10 mouse cellular contexts compared by ENCODE assay signal in genomic region chr3:136426539-136427194, GRCm38 (mm10).
DNase-seq lines count a peak whose midpoint lies in the region; TF ChIP-seq lines count a peak whose summit lies in the region.
"Had no signal": no experiment of that assay in that cellular context is flagged by ENCODE, and none has a peak within 500 bp of the region (broad histone marks: within the 10 kb centered on the region; RNA-seq: fewer than 3 reads in every experiment).

No protein-coding gene starts in this region.

- H3K36me3 ChIP-seq in heart, embryonic 10.5 days: no peaks in the 10 kb centered on the region
- H3K36me3 ChIP-seq in thymus, adult 2 months (ENCODE audit: control insufficient read depth, insufficient read depth, low read length): no peaks in the 10 kb centered on the region
- H3K36me3 ChIP-seq: embryonic facial prominence, embryonic 15.5 days had no signal

- H3K4me1 ChIP-seq in heart, embryonic 10.5 days: no peaks in the 10 kb centered on the region
- H3K4me1 ChIP-seq in bone marrow, adult 2 months (ENCODE audit: control insufficient read depth, insufficient read depth, low read length): no peaks in the 10 kb centered on the region; the same call in 1 of the 2 replicates
- no peaks in the 10 kb centered on the region for H3K4me1 ChIP-seq in thymus, adult 2 months (replicated peaks; ENCODE audit: control insufficient read depth, insufficient read depth, low read length)
- H3K4me1 ChIP-seq: embryonic facial prominence, embryonic 15.5 days had no signal

- H3K27me3 ChIP-seq in heart, embryonic 10.5 days (ENCODE audit: insufficient read depth, poor library complexity, severe bottlenecking): no peaks in the 10 kb centered on the region
- no peaks in the 10 kb centered on the region for H3K27me3 ChIP-seq in thymus, adult 2 months (ENCODE audit: control insufficient read depth, insufficient read depth, low read length)
- H3K27me3 ChIP-seq: embryonic facial prominence, embryonic 15.5 days had no signal

- H3K4me3 ChIP-seq in heart, embryonic 10.5 days: no peak overlapping the region
- H3K4me3 ChIP-seq in bone marrow, adult 2 months (replicated peaks; ENCODE audit: control insufficient read depth, low read depth, low read length): peak overlapping the region; percentile 46
- no peak overlapping the region for H3K4me3 ChIP-seq in thymus, adult 2 months (ENCODE audit: control insufficient read depth, insufficient read depth, low read length)
- H3K4me3 ChIP-seq: embryonic facial prominence, embryonic 15.5 days; layer of hippocampus, adult 2 months had no signal

- intact Hi-C loops in heart, postnatal 25 days (cut with DNase I): no loop called here

- TF ChIP-seq CTCF in bone marrow, adult 2 months (IDR thresholded peaks at IDR 0.05; ENCODE audit: control insufficient read depth, insufficient read depth, low read length): no peak
- no peak for TF ChIP-seq CTCF in thymus, adult 2 months (IDR thresholded peaks at IDR 0.05; ENCODE audit: borderline replicate concordance, control insufficient read depth, extremely low read depth, insufficient read depth, low read length, poor library complexity)

- TF ChIP-seq POLR2A in bone marrow, adult 2 months (IDR thresholded peaks at IDR 0.05; ENCODE audit: borderline replicate concordance, control insufficient read depth, low read depth, low read length): no peak
- no peak for TF ChIP-seq POLR2A in thymus, adult 2 months (IDR thresholded peaks at IDR 0.05; ENCODE audit: control insufficient read depth, extremely low read depth, insufficient read depth, low read length, poor library complexity)

- WGBS in heart, embryonic 10.5 days: 47% methylated on average over 8 of the region's 8 CpGs
- 3% methylated on average over 8 of the region's 8 CpGs for WGBS in bone marrow, adult 2 months
- WGBS in thymus, adult 2 months: 21% methylated on average over 8 of the region's 8 CpGs

- peak; percentile 95 for DNase-seq in heart, adult 11 months
- no peak for DNase-seq in heart, embryonic 10.5 days (ENCODE audit: low spot score)
- DNase-seq in heart, postnatal 25 days (ENCODE audit: low spot score): peak; percentile 15
- peak; percentile 28 for DNase-seq in lung, postnatal 25 days (ENCODE audit: low spot score)
- no peak for DNase-seq in testis, postnatal 10 days (ENCODE audit: low spot score)
- no peak for DNase-seq in cerebellum, adult 11 months
- DNase-seq in thymus, adult 2 months: no peak

- no peaks in the 10 kb centered on the region for H3K9me3 ChIP-seq in heart, embryonic 10.5 days
- H3K9me3 ChIP-seq: embryonic facial prominence, embryonic 15.5 days had no signal

- no peak overlapping the region for H3K27ac ChIP-seq in heart, embryonic 10.5 days
- peak overlapping the region; percentile 18; the same call in 1 of the 2 replicates for H3K27ac ChIP-seq in bone marrow, adult 2 months (ENCODE audit: control insufficient read depth, insufficient read depth, low read depth, low read length, poor library complexity)
- no peak overlapping the region for H3K27ac ChIP-seq in thymus, adult 2 months (ENCODE audit: control insufficient read depth, insufficient read depth, low read length)
- H3K27ac ChIP-seq: embryonic facial prominence, embryonic 15.5 days; layer of hippocampus, adult 2 months had no signal

Comparison
In these comparisons a context has a peak if more than half of its experiments do, and no peak if none do; other contexts are left out.
1. DNase-seq: peak in heart, adult 11 months (single experiment), heart, postnatal 25 days (single experiment) and lung, postnatal 25 days (single experiment); none in heart, embryonic 10.5 days (single experiment), testis, postnatal 10 days (single experiment), cerebellum, adult 11 months (single experiment) and thymus, adult 2 months (single experiment).